Mouse (Mus musculus): ENCODE data around the gene Mpi.

- TF ChIP-seq CTCF (IDR thresholded peaks at IDR 0.05; ENCODE audit: borderline replicate concordance, extremely low read depth, insufficient read depth, insufficient read length) (no peak), POLR2A (IDR thresholded peaks at IDR 0.05; ENCODE audit: borderline replicate concordance, extremely low read depth, insufficient read depth, insufficient read length, poor library complexity, severe bottlenecking) (no peak)
Observed at GRCm38 (mm10) chr9:57554753-57555152, 2.2 kb upstream of the Mpi start.
